Mouse (Mus musculus): ENCODE results near the gene Schip1.

Schip1 gene

DNA sequence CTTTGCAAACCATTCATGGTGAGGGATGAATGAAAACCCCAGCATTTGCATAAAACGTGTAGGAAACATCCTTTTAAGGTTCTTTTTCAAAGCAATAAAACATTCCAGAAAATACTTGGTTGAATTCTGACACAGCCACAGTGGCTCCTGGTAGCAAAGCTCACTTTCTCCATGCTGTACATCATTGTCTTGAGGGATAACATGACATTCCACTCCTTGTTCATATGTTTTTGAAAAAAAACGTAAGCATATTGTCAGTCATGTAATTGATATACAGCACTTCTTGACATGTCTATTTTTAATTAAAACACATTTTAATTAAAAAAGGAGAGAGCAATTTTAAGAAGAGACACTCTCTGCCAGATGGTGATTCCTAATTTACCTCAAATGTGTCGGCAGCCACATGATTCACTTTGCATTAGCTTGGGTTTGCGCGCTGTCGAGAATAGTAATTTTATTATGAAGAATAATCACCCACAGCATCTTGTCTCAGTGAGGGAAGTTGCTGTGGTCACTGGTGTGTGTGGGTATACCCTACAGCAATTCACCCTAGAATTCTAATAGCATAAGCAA lies 61.8 kb downstream of the Schip1 start:
- DNase-seq (ENCODE audit: extremely low read depth, low read depth): no peak

DNA sequence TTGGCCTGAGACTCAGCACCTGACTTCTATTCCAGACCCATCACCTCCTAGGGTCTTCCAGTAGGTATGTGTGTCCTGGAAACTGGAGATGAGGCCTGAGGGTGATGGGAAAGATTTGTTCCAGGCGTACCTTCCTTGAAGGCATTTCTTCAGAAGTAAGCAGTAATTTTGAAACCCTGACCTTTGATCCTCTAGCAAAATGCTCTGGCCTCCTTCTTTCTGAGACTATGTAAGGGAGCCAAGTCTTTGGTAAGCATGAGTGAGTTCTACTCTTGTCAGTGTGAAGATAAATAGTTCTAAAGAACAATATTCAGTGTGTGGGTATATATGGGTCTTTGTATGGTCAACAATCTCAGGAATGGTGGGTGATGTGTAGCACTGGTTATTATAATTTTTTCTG lies 65.8 kb downstream of the Schip1 start:
- DNase-seq (ENCODE audit: extremely low read depth, low read depth): no peak

DNA sequence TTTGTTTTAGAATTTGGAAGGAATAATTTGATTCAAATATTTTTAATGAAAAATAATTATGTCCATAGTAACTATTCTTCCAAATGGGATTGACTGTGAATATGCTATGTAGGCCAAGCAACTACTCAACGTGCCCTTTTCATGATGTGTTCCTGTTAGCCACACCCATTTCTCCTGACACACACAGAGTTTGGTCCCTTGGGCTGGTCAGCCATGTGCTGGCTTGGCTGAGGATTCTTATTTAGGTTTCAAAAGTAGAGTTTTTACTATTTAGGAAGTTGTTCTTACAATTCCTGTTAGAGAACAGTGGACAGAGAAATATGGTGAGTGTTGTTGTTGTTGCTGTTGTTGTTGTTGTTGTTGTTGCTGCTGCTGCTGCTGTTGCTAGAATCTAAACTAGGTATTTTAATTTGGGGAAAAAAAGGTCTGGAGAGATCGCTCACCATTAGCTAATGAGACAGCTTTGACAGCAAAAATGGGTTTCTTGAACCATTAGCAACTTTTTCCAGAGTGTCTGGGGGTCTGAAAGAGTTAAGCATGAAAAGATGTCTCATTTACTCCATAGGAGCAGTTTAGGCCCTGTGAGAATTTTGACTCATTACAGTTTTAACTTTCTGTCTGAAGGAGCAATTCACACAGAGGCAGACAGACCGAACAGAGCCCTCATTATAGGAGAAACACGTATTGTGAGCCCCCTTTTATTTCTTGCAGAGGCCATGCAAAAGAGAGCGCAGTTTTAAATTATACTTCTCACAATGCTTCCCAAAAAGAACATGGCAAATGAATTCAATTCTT lies 74.4 kb downstream of the Schip1 start:
- DNase-seq (ENCODE audit: extremely low read depth, low read depth): no peak

DNA sequence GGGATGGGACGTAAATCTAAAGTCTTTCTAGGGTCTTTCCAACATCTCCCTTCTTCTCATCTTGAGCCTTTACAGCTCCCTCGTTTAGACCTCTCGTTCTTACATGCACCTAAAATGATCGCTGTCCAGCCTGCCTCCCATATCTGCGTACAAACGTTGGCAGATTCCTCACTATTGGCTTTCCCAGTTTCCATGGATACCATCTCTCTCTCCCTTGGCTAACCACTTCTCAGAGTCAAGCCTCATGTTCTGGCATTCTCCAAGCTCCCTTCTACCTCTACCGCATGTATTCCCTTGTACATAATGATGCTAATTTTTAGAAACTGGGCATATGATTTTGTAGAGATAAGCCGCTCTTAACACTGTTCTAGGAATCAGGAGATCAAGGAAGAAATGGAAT lies 86.1 kb downstream of the Schip1 start:
- no peak for DNase-seq (ENCODE audit: extremely low read depth, low read depth)

DNA sequence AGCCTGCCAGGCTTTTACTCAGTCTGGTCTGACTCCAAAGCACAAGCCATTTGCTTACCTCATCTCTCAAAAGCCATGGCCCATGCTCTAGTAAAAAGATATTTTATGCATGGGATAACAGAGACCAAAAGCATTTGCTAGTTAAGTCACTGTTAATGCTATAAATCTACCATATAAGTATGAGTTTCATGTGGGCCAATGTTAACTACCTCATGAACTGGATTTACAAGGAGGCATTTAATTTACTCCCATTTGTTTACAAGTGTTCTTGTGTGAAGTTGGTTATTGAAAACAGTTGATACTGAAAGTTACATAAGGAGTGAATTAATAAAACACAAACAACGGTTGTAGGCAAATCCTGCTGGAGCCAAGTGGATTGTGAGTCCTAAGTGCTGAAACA lies 95.6 kb downstream of the Schip1 start:
- no peak for DNase-seq (ENCODE audit: extremely low read depth, low read depth)

DNA sequence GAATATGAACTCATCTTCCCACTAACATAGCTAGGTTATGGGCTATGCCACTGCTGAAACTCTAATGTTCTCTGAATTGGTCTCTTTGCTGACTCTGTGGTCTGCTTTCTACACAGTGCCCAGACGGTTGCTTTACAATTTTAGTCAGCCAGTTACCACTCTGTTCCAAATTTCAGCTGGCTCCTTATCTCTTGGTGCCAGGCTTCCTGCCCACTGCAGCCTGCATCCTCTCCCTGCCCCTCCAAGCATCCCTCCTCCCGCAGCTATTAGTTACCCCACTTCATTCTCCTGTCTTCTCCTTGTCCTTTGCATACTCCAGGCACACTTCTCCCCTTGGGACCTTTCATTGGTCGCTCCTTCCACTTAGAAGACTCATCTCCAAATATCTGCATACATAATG lies 96.2 kb downstream of the Schip1 start:
- peak; percentile 39 for DNase-seq (ENCODE audit: extremely low read depth, low read depth)

DNA sequence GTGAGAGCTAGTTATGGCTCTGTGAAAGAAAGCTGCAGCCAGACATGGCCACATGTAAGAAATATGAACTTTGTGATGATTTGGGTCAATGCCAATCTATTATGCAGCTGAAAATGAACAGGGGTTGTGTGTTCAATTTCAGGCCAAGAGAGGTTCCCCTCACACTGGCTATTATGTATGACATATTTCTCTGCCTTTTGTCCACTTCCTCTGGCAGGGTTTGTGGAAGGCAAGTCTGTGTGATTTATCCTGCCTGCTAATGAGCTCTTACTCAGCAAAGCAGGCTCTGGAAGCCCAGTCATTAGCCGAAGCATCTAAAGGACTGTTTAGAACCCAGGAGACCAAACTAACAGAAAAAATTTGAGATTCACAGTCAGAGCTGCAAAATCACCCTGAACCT lies 113.6 kb downstream of the Schip1 start:
- no peak for DNase-seq (ENCODE audit: extremely low read depth, low read depth)

DNA sequence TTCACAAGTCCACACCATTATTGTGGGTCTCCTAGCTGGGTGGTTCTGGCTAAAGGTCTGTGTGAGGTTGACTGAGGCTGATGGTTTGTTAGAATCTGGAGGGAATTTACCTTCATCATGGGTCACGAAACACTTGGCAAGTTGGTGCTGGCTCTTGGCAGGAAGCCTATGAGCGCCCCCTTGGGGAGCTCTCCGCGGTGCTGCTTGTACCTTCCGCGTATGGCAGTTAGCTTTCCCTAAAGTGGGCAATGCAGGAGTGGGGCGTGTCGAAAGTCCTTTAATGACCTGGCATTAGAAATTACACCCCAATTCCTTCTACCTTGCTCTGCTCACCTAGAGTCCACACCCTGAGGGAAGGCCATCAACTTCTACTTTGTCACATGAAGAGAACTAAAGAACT lies 122.9 kb downstream of the Schip1 start:
- DNase-seq (ENCODE audit: extremely low read depth, low read depth): no peak

DNA sequence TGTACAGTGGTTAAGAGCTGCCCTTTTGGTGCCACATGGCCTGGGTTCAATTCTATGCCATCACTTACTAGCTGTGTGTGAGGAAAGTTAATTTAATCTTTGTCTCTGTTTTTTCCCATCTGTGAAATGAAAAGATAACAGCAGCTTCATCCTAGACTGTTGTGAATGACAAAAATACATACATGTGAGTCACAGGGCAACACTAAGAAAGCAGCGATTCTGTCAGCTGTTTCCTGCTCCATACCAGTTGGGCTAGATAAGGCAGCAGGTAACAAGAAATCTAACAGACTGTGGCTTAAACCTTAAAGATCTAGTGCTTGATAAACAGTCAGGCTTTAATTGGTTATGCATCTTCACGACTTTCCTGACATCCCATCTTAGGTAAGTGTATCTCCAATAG lies 124.5 kb downstream of the Schip1 start:
- no peak for DNase-seq (ENCODE audit: extremely low read depth, low read depth)

DNA sequence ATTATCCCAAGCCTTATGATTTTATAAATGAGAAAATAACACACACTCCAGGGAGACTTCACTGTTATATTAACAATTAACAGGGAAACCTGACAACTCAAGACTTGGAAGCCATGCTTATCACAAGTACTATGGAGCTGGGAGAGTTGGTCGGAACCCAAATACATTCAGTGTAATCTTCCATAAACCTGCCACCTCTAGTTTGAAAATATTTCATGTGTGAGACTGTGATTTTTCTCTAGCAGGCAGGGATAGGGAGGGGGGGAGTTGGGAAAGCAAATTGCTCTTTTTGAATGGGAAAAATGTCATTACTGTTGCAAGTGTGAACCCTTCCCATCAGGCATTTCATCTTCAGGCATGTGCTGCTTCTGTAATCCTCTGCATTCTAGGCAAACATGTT lies 132.3 kb downstream of the Schip1 start:
- no peak for DNase-seq (ENCODE audit: extremely low read depth, low read depth)

DNA sequence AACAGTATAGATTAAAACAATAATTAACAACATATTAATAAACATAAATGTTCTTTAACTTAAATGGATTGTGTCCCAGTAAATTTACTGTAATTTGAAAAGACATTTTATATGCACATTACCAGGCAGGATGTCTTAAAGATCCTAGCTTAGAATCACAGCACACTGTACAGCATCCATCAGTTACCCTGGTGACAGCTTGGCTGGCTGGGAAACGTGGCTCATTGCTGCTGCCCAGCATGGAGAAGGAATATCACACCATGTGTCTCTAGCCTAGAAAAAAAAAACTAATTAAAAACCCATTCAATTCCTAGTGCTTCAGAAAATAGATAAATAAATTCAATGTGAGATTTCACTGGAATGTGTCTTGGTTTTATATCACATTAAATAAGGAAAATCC lies 136.6 kb downstream of the Schip1 start:
- no peak for DNase-seq (ENCODE audit: extremely low read depth, low read depth)

DNA sequence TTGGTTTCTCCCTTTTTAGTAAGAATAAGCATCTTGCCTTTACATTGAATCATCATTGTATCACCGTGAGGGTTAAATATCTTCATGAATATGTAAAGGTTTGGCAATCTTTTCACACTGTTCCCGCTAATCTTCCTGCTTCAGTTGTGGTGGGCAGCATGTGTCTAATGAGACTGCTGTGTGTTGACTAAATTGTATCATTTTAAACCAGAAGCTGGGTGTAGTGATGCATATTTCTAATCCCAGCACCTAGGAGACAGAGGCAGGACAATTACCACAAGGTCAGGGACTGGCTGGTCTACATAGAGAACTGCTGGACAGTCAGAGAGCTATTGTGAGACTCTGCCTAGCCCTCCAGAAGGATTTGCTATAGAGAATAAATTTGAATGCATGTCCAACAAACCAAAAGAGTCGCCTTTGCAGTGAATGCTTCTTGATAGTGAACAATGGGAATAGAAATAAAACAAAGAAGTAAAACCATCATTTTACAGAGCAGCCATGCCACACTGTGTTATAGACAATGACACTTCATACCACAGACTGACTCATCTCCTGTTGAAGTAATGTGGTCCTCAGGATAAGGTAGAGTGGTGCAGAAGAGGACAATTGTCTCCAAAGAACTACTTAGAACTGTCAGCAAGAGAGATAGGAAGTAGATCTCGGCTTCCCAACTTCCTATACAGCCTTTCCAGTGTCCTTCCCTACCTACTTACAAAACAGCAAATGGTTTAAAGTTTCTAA lies 137.7 kb downstream of the Schip1 start:
- DNase-seq (ENCODE audit: extremely low read depth, low read depth): no peak

DNA sequence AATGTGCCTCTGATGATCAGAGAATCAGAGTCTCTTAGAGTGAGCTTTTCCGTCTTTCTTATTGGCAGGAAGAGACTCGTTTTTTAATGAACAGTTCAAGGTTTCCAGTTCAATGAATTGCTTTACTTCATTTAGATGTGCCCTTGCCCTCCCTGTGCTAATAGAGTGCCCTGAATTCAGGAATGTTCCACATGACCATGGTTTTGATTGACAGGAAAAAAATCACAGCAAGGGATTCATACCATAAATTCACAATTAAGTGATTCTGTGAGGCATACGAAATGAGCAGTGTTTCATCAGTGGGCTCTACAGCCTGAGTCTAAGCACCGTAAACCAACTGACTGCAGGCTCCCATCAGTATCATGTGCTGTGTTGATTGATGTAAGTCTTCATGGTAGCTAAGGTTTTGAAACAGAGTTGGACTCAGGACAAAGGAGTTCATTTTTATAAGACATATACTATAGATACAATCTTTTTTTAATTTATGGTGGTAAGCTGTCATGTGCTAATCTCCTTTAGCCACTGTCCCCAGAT lies 139.4 kb downstream of the Schip1 start:
- DNase-seq (ENCODE audit: extremely low read depth, low read depth): no peak

DNA sequence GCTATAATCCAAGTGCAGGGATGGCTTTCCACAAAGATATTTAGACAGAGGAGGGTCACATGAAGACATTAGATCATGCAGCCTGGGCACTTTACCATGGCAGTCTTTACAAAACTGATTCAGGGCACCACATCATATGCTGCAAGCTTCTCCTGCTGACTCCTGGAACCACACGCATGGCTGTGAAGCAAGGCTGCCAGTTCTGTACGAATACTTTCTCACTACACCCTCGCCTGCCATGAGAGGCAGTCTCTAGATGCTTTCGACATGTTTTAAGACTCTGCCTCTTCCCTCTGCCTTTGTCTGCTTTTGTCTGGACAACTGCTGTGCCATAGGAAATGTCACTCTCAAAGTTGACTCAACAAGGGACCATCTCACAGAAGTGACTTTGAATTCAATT lies 145.8 kb downstream of the Schip1 start:
- DNase-seq (ENCODE audit: extremely low read depth, low read depth): no peak

DNA sequence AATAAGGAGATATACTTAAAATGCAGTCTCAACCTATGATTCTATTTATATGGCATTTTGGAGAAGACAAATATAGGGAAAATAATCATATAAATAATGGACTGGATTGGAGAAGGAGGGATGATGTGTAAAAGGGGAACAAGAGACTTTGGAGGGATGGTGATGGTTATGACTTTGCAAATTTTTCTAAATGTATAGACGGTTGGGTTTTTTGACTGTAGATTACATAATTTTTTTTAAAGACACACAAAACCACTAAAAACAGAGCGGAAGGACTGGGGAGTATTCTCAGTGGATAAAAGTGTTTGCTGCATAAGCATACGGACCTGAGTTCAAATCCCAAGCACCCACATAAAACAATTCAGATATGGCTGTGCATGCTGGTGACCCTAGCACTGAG lies 156.8 kb downstream of the Schip1 start:
- peak; percentile 2 for DNase-seq (ENCODE audit: extremely low read depth, low read depth)

DNA sequence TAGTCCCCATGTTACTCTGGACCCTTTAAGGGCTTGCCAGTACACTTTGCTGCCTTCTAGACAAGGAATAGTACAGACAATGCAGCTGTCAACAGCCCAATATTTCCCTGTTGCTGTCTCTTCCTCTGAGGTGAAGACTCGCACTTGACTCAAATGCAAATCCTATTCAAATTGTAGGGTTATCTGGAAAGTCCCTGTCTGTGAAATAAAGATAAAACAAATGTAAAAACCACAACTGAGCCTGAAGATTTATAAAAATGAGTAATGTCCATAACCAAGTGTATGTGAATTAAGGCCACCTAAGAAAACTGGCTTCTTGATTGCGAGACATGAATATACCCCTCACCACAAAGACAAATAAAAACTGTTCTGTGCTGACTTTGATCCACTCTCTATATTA lies 175.3 kb downstream of the Schip1 start:
- DNase-seq (ENCODE audit: extremely low read depth, low read depth): no peak

DNA sequence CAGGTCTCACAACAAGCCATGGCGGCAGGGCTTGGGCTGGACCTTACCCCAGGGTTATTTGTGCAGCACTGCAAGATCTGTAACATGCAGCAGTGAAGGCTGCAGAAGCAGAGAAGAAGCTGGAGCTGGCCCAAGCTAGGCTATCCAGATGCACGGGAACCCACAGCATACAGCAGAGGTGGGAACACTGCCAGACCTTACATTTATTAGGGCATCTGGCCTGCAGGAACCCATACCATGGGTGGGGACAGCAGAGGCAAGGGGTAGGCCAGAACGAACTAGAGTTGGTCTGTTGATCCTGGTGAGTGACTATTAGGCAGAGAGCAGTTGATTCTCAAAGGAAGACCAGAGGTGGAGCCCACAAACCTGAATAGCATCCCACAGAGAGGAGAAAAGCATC lies 178.6 kb downstream of the Schip1 start:
- DNase-seq (ENCODE audit: extremely low read depth, low read depth): no peak

DNA sequence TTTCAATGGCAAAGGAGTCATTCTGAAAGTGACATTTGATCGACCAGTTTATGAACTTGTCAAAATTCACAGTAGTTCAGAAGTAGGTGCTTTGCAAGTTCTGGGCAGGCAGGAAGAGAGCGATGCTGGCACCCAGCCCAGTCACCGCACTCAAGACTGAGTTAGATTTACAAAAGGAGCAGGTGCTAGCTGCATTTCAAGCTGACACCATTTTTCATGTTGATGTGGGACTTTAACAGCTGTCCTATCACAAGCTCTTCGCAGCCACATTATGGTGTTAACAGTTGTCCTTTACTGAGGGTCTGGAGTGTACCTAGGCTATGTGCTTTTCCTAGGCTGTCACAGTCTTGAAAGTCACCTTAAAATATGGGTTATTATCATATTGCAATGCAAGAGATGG lies 181.6 kb downstream of the Schip1 start:
- no peak for DNase-seq (ENCODE audit: extremely low read depth, low read depth)

DNA sequence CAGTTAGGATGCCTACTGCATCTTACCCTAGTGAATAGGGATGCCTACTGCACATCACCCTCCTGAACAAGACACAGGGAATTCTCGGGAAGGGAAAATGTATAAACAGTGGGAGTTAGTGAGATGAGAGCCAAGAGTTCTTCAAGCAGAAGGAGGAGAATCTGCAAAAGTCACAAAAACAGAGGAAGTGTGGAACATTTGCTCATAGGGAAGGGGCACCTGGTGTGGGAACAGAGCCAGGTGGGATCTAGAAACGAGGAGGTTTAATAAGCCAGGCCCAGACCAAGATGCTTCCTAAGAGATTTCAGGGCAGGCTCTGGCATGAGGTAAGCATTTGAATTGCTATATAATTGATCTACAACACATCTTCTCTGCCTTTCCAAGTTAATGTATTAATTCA lies 186.0 kb downstream of the Schip1 start:
- no peak for DNase-seq (ENCODE audit: extremely low read depth, low read depth)

DNA sequence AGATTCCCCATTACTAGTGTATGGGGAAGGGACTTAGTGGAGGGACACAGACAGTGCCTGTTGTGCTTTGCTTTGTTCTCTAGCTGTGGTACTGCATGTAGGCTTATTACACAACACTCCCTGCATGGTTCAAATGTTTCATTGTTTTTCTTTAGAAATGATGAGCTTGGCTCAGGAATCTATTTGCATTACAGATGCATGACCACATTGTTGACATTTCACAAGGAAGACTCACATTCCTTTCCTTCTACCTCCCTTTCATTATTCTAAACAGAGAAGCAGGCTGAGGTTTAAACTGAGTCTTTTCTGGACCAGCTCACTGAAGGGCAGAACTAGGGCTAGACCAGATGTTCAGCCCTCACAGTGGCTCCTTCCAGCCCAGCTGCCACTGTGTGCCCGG lies 187.7 kb downstream of the Schip1 start:
- DNase-seq (ENCODE audit: extremely low read depth, low read depth): no peak

DNA sequence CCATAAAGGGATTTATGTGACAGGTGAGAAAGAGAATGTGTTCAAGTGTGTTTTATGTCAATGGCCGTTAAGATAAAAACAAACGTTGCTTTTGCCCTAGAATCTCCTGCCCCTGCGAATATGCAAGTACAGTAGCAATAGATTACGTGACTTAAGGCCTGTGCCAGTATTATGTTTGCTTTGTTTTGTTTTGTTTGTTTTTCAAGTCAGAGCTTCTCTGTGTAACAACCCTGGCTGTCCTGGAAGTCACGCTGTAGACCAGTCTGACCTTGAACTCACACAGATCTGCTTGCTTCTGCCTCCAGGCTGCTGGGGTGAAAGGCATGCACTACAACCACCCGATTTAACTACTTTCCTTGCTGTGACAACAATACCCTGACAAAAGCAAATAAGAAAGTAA lies 197.7 kb downstream of the Schip1 start:
- no peak for DNase-seq (ENCODE audit: extremely low read depth, low read depth)

DNA sequence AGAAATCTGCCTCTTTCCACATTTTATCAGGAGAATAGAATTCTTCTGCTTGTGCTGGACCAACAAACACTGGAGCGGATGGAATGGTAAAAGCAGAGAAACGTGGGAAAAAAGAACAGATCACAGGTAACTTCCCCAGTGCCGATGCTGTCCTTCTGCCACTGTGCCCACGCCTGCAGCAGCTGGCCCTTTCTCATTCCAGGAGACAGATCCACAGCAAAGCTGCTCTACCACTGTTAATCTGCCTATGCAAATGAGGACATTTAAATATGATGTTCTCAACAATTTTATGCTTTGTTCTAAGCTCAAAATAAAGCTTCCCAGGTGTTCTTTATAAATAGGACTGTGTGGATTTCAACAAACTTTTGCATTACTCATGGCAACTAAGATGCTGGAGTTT lies 203.3 kb downstream of the Schip1 start:
- no peak for DNase-seq (ENCODE audit: extremely low read depth, low read depth)

DNA sequence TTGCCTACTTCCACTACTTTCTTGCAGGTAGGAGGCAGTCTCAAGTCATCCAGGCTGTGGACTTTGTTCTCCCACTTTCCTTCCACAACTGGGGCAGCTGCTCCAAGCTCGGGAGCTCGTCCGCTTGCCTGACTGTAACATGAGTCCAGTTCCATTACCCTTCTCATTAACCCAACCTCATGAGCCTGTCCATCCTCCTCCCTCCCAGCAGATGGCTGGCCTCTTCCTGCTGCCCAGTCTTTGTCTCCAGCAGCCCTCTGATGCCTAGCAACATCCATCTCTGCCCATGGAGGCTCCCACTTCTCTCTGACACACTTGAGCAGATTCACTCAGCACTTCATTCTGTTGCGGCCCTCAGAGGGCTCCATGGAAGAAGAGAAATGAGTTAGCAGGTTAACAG lies 204.6 kb downstream of the Schip1 start:
- no peak for DNase-seq (ENCODE audit: extremely low read depth, low read depth)

All from MEL-GATA-1-ER (cell line).